Mouse (Mus musculus): ENCODE data around the gene Fer. TPM values are rescaled to one million over a fixed set of nuclear protein-coding genes. Genes with fewer than 3 reads are reported as not detected.

Fer gene
- polyA plus RNA-seq, 1 experiment from 2014 or later, result 36.0 TPM

DNA sequence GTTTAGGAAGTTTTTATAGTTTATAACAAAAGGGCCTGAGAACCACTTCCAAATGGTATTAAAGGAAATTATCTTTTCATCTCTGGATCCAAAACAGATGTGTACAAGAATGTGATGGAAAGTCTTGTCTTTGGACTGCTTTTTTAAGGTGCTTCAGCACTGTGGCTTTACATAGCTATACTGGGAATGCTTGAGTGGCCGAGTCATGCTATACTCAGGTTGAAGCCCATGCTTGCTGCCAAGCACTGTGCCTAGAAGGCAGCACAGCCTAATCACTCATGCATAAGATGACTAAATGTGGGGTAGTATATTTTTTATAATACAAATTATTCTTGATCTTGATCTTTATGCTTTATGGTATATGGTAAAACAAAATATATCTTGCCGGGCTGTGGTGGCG is 225.0 kb downstream of the Fer start:
- no peaks in the 10 kb centered on the region for H3K36me3 ChIP-seq (ENCODE audit: control insufficient read depth, insufficient read depth, low read length)
- no peaks in the 10 kb centered on the region for H3K9me3 ChIP-seq (ENCODE audit: control insufficient read depth, low read length)
- H3K27ac ChIP-seq (ENCODE audit: low read depth, low read length), result no peak overlapping the region
- H3K9ac ChIP-seq (ENCODE audit: low read length), result no peak overlapping the region
- ATAC-seq (ENCODE audit: insufficient read depth, low FRiP score, low TSS enrichment) (no peak), DNase-seq (ENCODE audit: low spot score) (no peak)
- WGBS, result 99% methylated on average over 3 of the region's 3 CpGs
- H3K4me3 ChIP-seq (ENCODE audit: low read depth, low read length), result no peak overlapping the region
- H3K4me1 ChIP-seq (ENCODE audit: control insufficient read depth, insufficient read depth, low read length), result no peaks in the 10 kb centered on the region
- no peaks in the 10 kb centered on the region for H3K27me3 ChIP-seq (ENCODE audit: control insufficient read depth, insufficient read depth, low read length)
- H3K4me2 ChIP-seq (ENCODE audit: low read depth), result no peak overlapping the region

DNA sequence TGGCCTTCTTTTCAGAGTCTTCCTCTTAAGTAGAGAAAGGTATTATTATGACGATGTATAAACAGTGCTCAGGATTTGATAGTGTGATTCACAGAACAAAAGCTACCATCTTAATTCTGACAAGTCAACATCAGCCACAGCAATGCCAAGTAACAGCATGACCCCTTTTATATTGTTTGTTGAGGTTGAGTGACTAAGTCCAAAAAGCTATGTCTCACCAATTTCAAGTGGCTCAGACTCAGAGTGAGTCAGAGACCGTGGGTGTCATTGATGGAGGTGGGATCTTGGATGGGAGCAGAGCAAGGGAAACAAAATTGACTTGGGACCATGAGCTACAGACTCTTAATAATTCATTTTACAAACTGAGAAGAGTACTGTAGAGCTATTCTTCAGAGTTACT is 230.9 kb downstream of the Fer start:
- H3K36me3 ChIP-seq (ENCODE audit: control insufficient read depth, insufficient read depth, low read length), result no peaks in the 10 kb centered on the region
- no peak overlapping the region for H3K9ac ChIP-seq (ENCODE audit: low read length)
- H3K9me3 ChIP-seq (ENCODE audit: control insufficient read depth, low read length), result no peaks in the 10 kb centered on the region
- ATAC-seq (ENCODE audit: insufficient read depth, low FRiP score, low TSS enrichment) (no peak), DNase-seq (ENCODE audit: low spot score) (no peak)
- no peaks in the 10 kb centered on the region for H3K27me3 ChIP-seq (ENCODE audit: control insufficient read depth, insufficient read depth, low read length)
- H3K4me1 ChIP-seq (ENCODE audit: control insufficient read depth, insufficient read depth, low read length), result no peaks in the 10 kb centered on the region
- H3K27ac ChIP-seq (ENCODE audit: low read depth, low read length), result no peak overlapping the region
- H3K4me2 ChIP-seq (ENCODE audit: low read depth), result no peak overlapping the region
- no peak overlapping the region for H3K4me3 ChIP-seq (ENCODE audit: low read depth, low read length)
- WGBS, result 86% methylated on average over 2 of the region's 2 CpGs

DNA sequence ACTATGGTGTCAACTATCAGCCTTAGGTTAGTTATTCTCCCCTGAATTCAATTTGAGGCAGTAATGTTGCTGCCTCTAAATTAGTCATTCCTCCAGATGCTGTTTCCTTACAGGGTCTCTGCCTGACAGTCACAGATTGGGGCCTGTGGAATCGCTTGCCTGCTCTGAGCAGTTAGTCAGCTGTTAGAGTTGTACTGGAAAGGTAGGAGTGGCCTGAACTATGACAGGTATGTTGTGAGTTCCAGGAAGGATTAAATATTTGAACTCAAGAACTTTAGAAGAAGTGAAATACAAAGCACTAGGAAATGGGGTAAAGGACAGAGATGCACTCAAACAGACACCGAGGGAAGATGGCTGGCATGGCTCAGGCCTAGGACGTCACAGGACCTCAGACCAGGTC is 233.9 kb downstream of the Fer start:
- ATAC-seq (ENCODE audit: insufficient read depth, low FRiP score, low TSS enrichment) (no peak), DNase-seq (ENCODE audit: low spot score) (no peak)
- Histone ChIP-seq H3K4me1 (ENCODE audit: control insufficient read depth, insufficient read depth, low read length) (no peaks in the 10 kb centered on the region), H3K4me2 (ENCODE audit: low read depth) (no peak overlapping the region), H3K36me3 (ENCODE audit: control insufficient read depth, insufficient read depth, low read length) (no peaks in the 10 kb centered on the region), H3K27ac (ENCODE audit: low read depth, low read length) (no peak overlapping the region), H3K9me3 (ENCODE audit: control insufficient read depth, low read length) (no peaks in the 10 kb centered on the region), H3K27me3 (ENCODE audit: control insufficient read depth, insufficient read depth, low read length) (no peaks in the 10 kb centered on the region), H3K4me3 (ENCODE audit: low read depth, low read length) (no peak overlapping the region), H3K9ac (ENCODE audit: low read length) (no peak overlapping the region)
- 87% methylated on average over 3 of the region's 3 CpGs for WGBS

DNA sequence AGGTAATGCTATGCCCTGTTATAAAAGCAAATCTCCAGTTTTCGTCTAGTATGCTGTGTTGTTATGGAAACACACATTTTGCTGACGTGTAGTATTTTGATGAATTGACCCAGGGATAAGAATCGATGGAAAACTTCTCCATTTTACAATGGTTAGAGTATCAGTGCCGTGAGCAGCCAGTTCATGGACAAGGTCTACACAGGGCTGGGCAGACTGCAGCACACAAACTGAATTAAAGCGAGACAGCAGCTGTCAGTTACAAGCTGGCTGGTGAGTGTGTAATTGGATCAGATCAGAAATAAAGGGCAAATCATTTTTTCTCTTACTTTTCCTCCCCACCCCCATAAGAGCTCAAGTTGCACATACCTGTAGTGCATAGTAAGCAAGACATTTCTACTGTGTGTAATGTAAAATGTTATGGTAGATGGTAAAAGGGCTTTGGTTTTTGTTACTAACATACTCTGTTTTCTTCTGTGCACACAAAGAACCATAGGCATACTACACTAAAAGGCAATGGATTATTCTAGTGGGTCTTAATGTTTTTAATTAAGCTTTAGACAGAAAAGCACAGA is 235.0 kb downstream of the Fer start:
- DNase-seq (ENCODE audit: low spot score) (no peak), ATAC-seq (ENCODE audit: insufficient read depth, low FRiP score, low TSS enrichment) (no peak)
- H3K4me1 ChIP-seq (ENCODE audit: control insufficient read depth, insufficient read depth, low read length), result no peaks in the 10 kb centered on the region
- H3K4me2 ChIP-seq (ENCODE audit: low read depth), result no peak overlapping the region
- no peak overlapping the region for H3K4me3 ChIP-seq (ENCODE audit: low read depth, low read length)
- WGBS, result 80% methylated on average over 5 of the region's 5 CpGs
- no peaks in the 10 kb centered on the region for H3K36me3 ChIP-seq (ENCODE audit: control insufficient read depth, insufficient read depth, low read length)
- H3K9me3 ChIP-seq (ENCODE audit: control insufficient read depth, low read length), result no peaks in the 10 kb centered on the region
- H3K27me3 ChIP-seq (ENCODE audit: control insufficient read depth, insufficient read depth, low read length), result no peaks in the 10 kb centered on the region
- no peak overlapping the region for H3K27ac ChIP-seq (ENCODE audit: low read depth, low read length)
- H3K9ac ChIP-seq (ENCODE audit: low read length), result no peak overlapping the region

DNA sequence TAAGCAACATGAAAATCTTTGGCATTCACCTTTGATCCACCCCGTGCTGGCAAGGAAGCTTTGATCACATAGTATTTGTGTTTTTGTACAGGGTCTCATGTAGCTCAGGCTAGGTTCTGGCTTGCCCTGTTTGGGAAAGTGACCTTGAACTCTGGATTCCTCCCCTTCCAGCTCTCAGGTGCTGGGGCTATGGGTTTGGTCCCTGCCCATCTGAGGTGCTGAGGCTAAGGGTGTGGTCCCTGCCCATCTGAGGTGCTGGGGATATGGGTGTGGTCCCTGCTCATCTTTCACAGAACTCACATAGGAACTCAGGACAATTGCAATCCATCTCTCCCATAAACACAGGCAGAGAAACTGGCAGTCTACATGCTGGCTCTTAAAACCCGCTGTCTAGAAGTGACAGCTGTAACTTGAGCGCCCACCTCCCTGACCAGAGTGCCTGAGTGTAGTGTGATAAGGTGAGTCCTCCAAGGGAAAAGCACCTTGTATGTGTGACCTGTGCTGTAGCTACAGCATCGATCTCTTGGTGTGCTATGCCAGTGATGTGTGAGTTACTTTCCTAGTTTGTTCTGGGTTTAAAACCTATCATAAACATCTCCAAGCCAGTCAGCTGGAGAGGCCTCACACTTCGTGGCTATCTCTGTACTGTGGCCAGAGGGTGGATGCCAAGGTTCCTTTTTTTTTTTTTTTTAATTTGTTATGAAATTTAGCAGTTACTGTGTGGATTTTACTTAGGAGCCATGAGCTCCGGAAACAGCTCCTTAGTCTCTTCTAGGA is 236.7 kb downstream of the Fer start:
- Histone ChIP-seq H3K9ac (ENCODE audit: low read length) (no peak overlapping the region), H3K36me3 (ENCODE audit: control insufficient read depth, insufficient read depth, low read length) (no peaks in the 10 kb centered on the region), H3K27me3 (ENCODE audit: control insufficient read depth, insufficient read depth, low read length) (no peaks in the 10 kb centered on the region), H3K4me1 (ENCODE audit: control insufficient read depth, insufficient read depth, low read length) (no peaks in the 10 kb centered on the region), H3K4me2 (ENCODE audit: low read depth) (no peak overlapping the region), H3K9me3 (ENCODE audit: control insufficient read depth, low read length) (no peaks in the 10 kb centered on the region), H3K4me3 (ENCODE audit: low read depth, low read length) (no peak overlapping the region), H3K27ac (ENCODE audit: low read depth, low read length) (no peak overlapping the region)
- DNase-seq (ENCODE audit: low spot score) (no peak), ATAC-seq (ENCODE audit: insufficient read depth, low FRiP score, low TSS enrichment) (no peak)
- 74% methylated on average over 6 of the region's 6 CpGs for WGBS

DNA sequence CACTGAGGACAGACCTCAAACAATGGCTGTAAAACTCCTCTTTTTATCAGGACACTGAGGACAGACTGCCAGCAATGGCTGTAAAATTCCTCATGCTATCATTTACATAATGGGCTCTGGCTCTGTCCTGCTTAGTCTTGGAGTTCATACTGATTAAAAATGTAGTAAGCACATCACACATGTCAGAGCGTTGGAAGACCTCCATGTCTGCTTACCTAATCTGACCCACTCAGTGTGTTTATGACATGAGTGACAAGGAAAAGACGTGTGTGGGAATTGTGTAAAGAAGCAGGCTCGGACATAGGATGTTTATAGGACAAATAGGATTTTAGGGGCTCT is 237.3 kb downstream of the Fer start:
- Histone ChIP-seq H3K9me3 (ENCODE audit: control insufficient read depth, low read length) (no peaks in the 10 kb centered on the region), H3K36me3 (ENCODE audit: control insufficient read depth, insufficient read depth, low read length) (no peaks in the 10 kb centered on the region), H3K27me3 (ENCODE audit: control insufficient read depth, insufficient read depth, low read length) (no peaks in the 10 kb centered on the region), H3K27ac (ENCODE audit: low read depth, low read length) (no peak overlapping the region), H3K4me1 (ENCODE audit: control insufficient read depth, insufficient read depth, low read length) (no peaks in the 10 kb centered on the region), H3K9ac (ENCODE audit: low read length) (no peak overlapping the region), H3K4me2 (ENCODE audit: low read depth) (no peak overlapping the region), H3K4me3 (ENCODE audit: low read depth, low read length) (no peak overlapping the region)
- WGBS, result 72% methylated on average over 3 of the region's 3 CpGs
- no peak for DNase-seq (ENCODE audit: low spot score)
- ATAC-seq (ENCODE audit: insufficient read depth, low FRiP score, low TSS enrichment), result no peak

DNA sequence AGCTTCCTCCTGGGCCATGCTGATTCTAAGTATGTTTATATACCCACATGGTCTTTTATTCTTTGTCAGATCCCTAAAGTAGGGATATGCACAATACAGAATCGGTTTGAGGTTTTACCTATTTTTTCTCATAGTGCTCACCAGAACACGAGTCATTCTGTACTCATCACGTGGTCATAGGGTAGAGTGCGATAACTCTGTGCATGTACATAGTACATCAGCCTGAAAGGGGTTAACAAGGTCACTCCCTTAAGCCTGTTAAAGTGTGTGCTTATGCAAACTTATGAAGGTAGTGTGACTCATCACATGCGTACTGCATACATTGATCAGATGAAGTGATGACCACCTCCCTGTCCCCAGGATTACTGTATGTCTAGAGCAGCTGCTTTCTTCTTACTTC is 245.9 kb downstream of the Fer start:
- DNase-seq (ENCODE audit: low spot score) (no peak), ATAC-seq (ENCODE audit: insufficient read depth, low FRiP score, low TSS enrichment) (no peak)
- Histone ChIP-seq H3K9ac (ENCODE audit: low read length) (no peak overlapping the region), H3K4me2 (ENCODE audit: low read depth) (no peak overlapping the region), H3K9me3 (ENCODE audit: control insufficient read depth, low read length) (no peaks in the 10 kb centered on the region), H3K36me3 (ENCODE audit: control insufficient read depth, insufficient read depth, low read length) (no peaks in the 10 kb centered on the region), H3K4me1 (ENCODE audit: control insufficient read depth, insufficient read depth, low read length) (no peaks in the 10 kb centered on the region), H3K27ac (ENCODE audit: low read depth, low read length) (no peak overlapping the region), H3K4me3 (ENCODE audit: low read depth, low read length) (no peak overlapping the region), H3K27me3 (ENCODE audit: control insufficient read depth, insufficient read depth, low read length) (no peaks in the 10 kb centered on the region)
- 90% methylated on average over 5 of the region's 5 CpGs for WGBS

DNA sequence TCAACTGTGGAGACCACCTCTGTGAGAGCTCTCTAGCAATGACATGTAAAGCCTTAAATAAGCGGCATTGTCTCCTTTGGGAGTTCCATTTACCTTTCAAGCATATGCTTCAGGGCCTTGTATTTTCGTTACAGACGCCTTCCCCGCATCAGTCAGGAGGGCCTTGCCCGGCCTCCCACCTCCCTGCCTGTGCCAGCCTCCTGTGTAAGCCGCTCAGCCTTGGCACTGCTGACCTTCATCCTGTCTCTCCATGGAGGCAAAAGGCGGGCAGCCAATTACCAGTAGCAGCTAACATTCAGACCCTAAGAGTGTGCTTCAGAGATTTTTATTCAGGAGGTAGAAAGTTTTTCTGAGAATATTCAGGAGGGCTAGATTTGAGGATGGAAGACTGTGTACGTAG is 247.0 kb downstream of the Fer start:
- H3K27me3 ChIP-seq (ENCODE audit: control insufficient read depth, insufficient read depth, low read length), result no peaks in the 10 kb centered on the region
- no peaks in the 10 kb centered on the region for H3K36me3 ChIP-seq (ENCODE audit: control insufficient read depth, insufficient read depth, low read length)
- no peaks in the 10 kb centered on the region for H3K9me3 ChIP-seq (ENCODE audit: control insufficient read depth, low read length)
- H3K9ac ChIP-seq (ENCODE audit: low read length), result no peak overlapping the region
- no peak overlapping the region for H3K4me3 ChIP-seq (ENCODE audit: low read depth, low read length)
- no peak overlapping the region for H3K4me2 ChIP-seq (ENCODE audit: low read depth)
- H3K27ac ChIP-seq (ENCODE audit: low read depth, low read length), result no peak overlapping the region
- WGBS, result 85% methylated on average over 8 of the region's 8 CpGs
- ATAC-seq (ENCODE audit: insufficient read depth, low FRiP score, low TSS enrichment), result no peak
- no peak for DNase-seq (ENCODE audit: low spot score)
- H3K4me1 ChIP-seq (ENCODE audit: control insufficient read depth, insufficient read depth, low read length), result no peaks in the 10 kb centered on the region

DNA sequence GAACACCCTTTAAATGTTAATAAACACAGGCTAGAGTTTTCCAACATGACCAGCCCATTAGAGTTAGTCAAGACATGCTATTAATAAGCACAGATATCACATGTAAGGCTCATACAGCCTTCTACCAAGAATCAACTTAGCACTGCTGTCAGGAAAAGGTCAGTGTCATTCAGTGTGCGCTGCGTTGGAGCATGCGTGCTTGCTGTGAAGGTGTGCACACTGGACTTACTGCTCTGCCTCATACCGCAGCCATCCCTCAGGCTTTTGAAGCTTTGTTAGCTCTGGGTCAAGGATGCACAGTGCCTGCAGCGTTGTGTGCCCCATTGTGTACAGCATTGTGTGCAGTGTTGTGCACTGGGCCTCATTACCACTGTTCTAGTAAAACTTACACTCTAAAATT is 250.8 kb downstream of the Fer start:
- 91% methylated on average over 5 of the region's 5 CpGs for WGBS
- DNase-seq (ENCODE audit: low spot score) (no peak), ATAC-seq (ENCODE audit: insufficient read depth, low FRiP score, low TSS enrichment) (no peak)
- no peak overlapping the region for H3K4me3 ChIP-seq (ENCODE audit: low read depth, low read length)
- H3K4me1 ChIP-seq (ENCODE audit: control insufficient read depth, insufficient read depth, low read length), result no peaks in the 10 kb centered on the region
- no peak overlapping the region for H3K27ac ChIP-seq (ENCODE audit: low read depth, low read length)
- no peaks in the 10 kb centered on the region for H3K27me3 ChIP-seq (ENCODE audit: control insufficient read depth, insufficient read depth, low read length)
- H3K4me2 ChIP-seq (ENCODE audit: low read depth), result no peak overlapping the region
- H3K9me3 ChIP-seq (ENCODE audit: control insufficient read depth, low read length), result no peaks in the 10 kb centered on the region
- no peaks in the 10 kb centered on the region for H3K36me3 ChIP-seq (ENCODE audit: control insufficient read depth, insufficient read depth, low read length)
- no peak overlapping the region for H3K9ac ChIP-seq (ENCODE audit: low read length)
